7 mouse cellular contexts compared by ENCODE assay signal in genomic region chr5:21053571-21054307, GRCm38 (mm10). TPM values are rescaled to one million over a fixed set of nuclear protein-coding genes. Genes with fewer than 3 reads are reported as not detected.
DNase-seq lines count a peak whose midpoint lies in the region; ATAC-seq and TF ChIP-seq lines count a peak whose summit lies in the region.

No protein-coding gene starts in this region.

- H3K4me3 ChIP-seq in spleen, adult 2 months (ENCODE audit: extremely low read depth, insufficient read depth, insufficient read length): no peak overlapping the region; the same call in 1 of the 2 replicates
- H3K4me3 ChIP-seq in forebrain, embryonic 14.5 days (ENCODE audit: low read depth, low read length): peak overlapping the region; percentile 97
- H3K4me3 ChIP-seq in liver, adult 2 months (ENCODE audit: insufficient read depth, low read depth, low read length): peak overlapping the region; percentile 74; the same call in 1 of the 2 replicates

- no peaks in the 10 kb centered on the region for H3K27me3 ChIP-seq in spleen, adult 2 months (ENCODE audit: control insufficient read depth, insufficient read depth, low read length)
- no peaks in the 10 kb centered on the region for H3K27me3 ChIP-seq in forebrain, embryonic 14.5 days (replicated peaks; ENCODE audit: control insufficient read depth, insufficient read depth, low read length)
- H3K27me3 ChIP-seq in liver, adult 2 months (ENCODE audit: control insufficient read depth, insufficient read depth, low read length): no peaks in the 10 kb centered on the region

- peak overlapping the region; percentile 51; the same call in 1 of the 2 replicates for H3K27ac ChIP-seq in spleen, adult 2 months (ENCODE audit: insufficient read depth, low read length)
- H3K27ac ChIP-seq in forebrain, embryonic 14.5 days (ENCODE audit: low read depth, low read length): no peak overlapping the region
- H3K27ac ChIP-seq in liver, adult 2 months (replicated peaks; ENCODE audit: insufficient read depth, low read depth, low read length): peak overlapping the region; percentile 34

- DNase-seq in spleen, adult 2 months (ENCODE audit: low read depth in 1 of 2, low spot score in 2 of 2): no peak
- no peak for DNase-seq in spleen, adult 18-20 months
- DNase-seq in forebrain, embryonic 14.5 days (ENCODE audit: low spot score): no peak
- DNase-seq in liver, adult 2 months (ENCODE audit: extremely low read depth, low read depth, low spot score): peak; percentile 25
- DNase-seq in right cerebral cortex, postnatal 14 days: no peak
- DNase-seq in embryo, embryonic 10.5 days (ENCODE audit: low spot score): no peak

- ATAC-seq in forebrain, embryonic 14.5 days: no peak
- no peak for ATAC-seq in megakaryocyte progenitor cell, adult 5-6 weeks (replicated peaks; ENCODE audit: poor library complexity)

- H3K36me3 ChIP-seq in spleen, adult 2 months (ENCODE audit: control insufficient read depth, insufficient read depth, low read length): no peaks in the 10 kb centered on the region
- H3K36me3 ChIP-seq in forebrain, embryonic 14.5 days (ENCODE audit: control insufficient read depth, insufficient read depth, low read length): no peaks in the 10 kb centered on the region
- H3K36me3 ChIP-seq in liver, adult 2 months (ENCODE audit: control insufficient read depth, insufficient read depth, low read length): no peaks in the 10 kb centered on the region

- H3K9me3 ChIP-seq in forebrain, embryonic 14.5 days (replicated peaks; ENCODE audit: control insufficient read depth, low read length): no peaks in the 10 kb centered on the region

- peak overlapping the region; percentile 67 for H3K4me2 ChIP-seq in forebrain, embryonic 14.5 days (ENCODE audit: low read length)

- 54% methylated on average over 3 of the region's 3 CpGs for whole genome bisulfite sequencing in spleen, adult 2 months
- WGBS in forebrain, embryonic 14.5 days: 63% methylated on average over 3 of the region's 3 CpGs
- 14% methylated on average over 3 of the region's 3 CpGs for WGBS in liver, adult 2 months

- peak overlapping the region; percentile 99 for H3K9ac ChIP-seq in forebrain, embryonic 14.5 days (ENCODE audit: low read length)
- H3K9ac ChIP-seq in liver, adult 2 months (ENCODE audit: low read depth, low read length): no peak overlapping the region

- H3K79me2 ChIP-seq in liver, adult 2 months (ENCODE audit: control insufficient read depth, insufficient read depth, low read length): peaks cover 31% of the 10 kb centered on the region

- no peak for TF ChIP-seq CTCF in spleen, adult 2 months (IDR thresholded peaks at IDR 0.05; ENCODE audit: extremely low read depth, insufficient read depth, insufficient read length, insufficient replicate concordance)
- TF ChIP-seq CTCF in liver, adult 2 months (IDR thresholded peaks at IDR 0.05; ENCODE audit: low read depth, low read length): no peak

- H3K4me1 ChIP-seq in spleen, adult 2 months (ENCODE audit: control insufficient read depth, insufficient read depth, insufficient read length): peaks cover 8% of the 10 kb centered on the region
- H3K4me1 ChIP-seq in forebrain, embryonic 14.5 days (ENCODE audit: control insufficient read depth, insufficient read depth, low read length): peaks cover 12% of the 10 kb centered on the region
- peaks cover 9% of the 10 kb centered on the region for H3K4me1 ChIP-seq in liver, adult 2 months (ENCODE audit: control insufficient read depth, insufficient read depth, low read length)

- TF ChIP-seq POLR2A in spleen, adult 2 months (IDR thresholded peaks at IDR 0.05; ENCODE audit: low read depth, low read length): no peak
- TF ChIP-seq POLR2A in liver, adult 2 months (IDR thresholded peaks at IDR 0.05; ENCODE audit: extremely low read depth, insufficient read depth, low read length): no peak

RNA-seq across cellular contexts. Expression of gene Ptpn12, which starts 2.0 kb away (rescaled TPM):
- 23.2 and 28.7 TPM in 2 replicates for polyA plus RNA-seq in spleen, adult 2 months (2012; rRNA removed)
- polyA plus RNA-seq in forebrain, embryonic 14.5 days (2014; fragmentation: Nextera tagmentation; extraction: Ambion mirVana): 31.3 and 35.5 TPM in 2 replicates
- total RNA-seq in liver, adult 2 months (2014; rRNA removed): 11.5 and 15.4 TPM in 2 replicates
- polyA plus RNA-seq in liver, adult 2 months (2012; rRNA removed): 19.4 and 20.9 TPM in 2 replicates
- 63.4 and 71.3 TPM in 2 replicates for total RNA-seq in megakaryocyte progenitor cell, adult 5-6 weeks (2015)
- total RNA-seq in megakaryocyte progenitor cell, adult 5-6 weeks (2017): 24.4 and 25.0 TPM in 2 replicates
